Mouse (Mus musculus) olfactory bulb, adult 2 months (tissue): Measurements from ENCODE around the gene Taok1.

Experiments
- CTCF ChIP-seq: fragments of 200-500 bp; IDR thresholded peaks from 2 replicates; pipeline ENCODE4 v1.5.1; 2012; ENCODE audit warnings: low read depth, mild to moderate bottlenecking, low read length, moderate library complexity; ENCODE audit not compliant: insufficient read depth
- POLR2A ChIP-seq: fragments of 200-500 bp; IDR thresholded peaks from 2 replicates; pipeline ENCODE4 v1.6.1; 2012; ENCODE audit warnings: mild to moderate bottlenecking, low read depth, low read length, moderate library complexity; ENCODE audit not compliant: insufficient read depth

GRCm38 (mm10) chr11:77504377-77504776 lies 103.2 kb downstream of the Taok1 start:
- TF ChIP-seq CTCF (no peak), POLR2A (no peak)
